Mouse (Mus musculus): ENCODE results near the gene Ace3. TPM values are rescaled to one million over a fixed set of nuclear protein-coding genes. Genes with fewer than 3 reads are reported as not detected.
"Not testable (repeated sequence)": the region's sequence is repeated elsewhere in the genome, so short reads cannot be mapped to it uniquely, and the experiment has no call there.

Gene Ace3
- total and polyA plus RNA-seq, 2 experiments, result not detected

- no peak overlapping the region for H3K4me3 ChIP-seq (ENCODE audit: insufficient read depth, low read depth, low read length)
- peaks cover 24% of the 10 kb centered on the region for H3K27me3 ChIP-seq (ENCODE audit: control insufficient read depth, insufficient read depth, low read length)
- no peak for TF ChIP-seq CTCF (IDR thresholded peaks at IDR 0.05; ENCODE audit: low read depth, low read length)
- no peak for TF ChIP-seq POLR2A (IDR thresholded peaks at IDR 0.05; ENCODE audit: extremely low read depth, insufficient read depth, low read length)
Measured at GRCm38 (mm10) chr11:106020051-106020763, 25.7 kb downstream of the Ace3 start.

GRCm38 (mm10) chr11:106025774-106026173 is 31.3 kb downstream of the Ace3 start:
- Histone ChIP-seq H3K79me2 (ENCODE audit: control insufficient read depth, insufficient read depth, low read length) (no peaks in the 10 kb centered on the region), H3K9ac (ENCODE audit: low read depth, low read length) (no peak overlapping the region), H3K36me3 (ENCODE audit: control insufficient read depth, insufficient read depth, low read length) (no peaks in the 10 kb centered on the region), H3K4me1 (ENCODE audit: control insufficient read depth, insufficient read depth, low read length) (no peaks in the 10 kb centered on the region), H3K27ac (replicated peaks; ENCODE audit: insufficient read depth, low read depth, low read length) (no peak overlapping the region), H3K27me3 (ENCODE audit: control insufficient read depth, insufficient read depth, low read length) (peaks cover 8% of the 10 kb centered on the region), H3K4me3 (ENCODE audit: insufficient read depth, low read depth, low read length) (no peak overlapping the region)
- TF ChIP-seq POLR2A (IDR thresholded peaks at IDR 0.05; ENCODE audit: extremely low read depth, insufficient read depth, low read length) (no peak), CTCF (IDR thresholded peaks at IDR 0.05; ENCODE audit: low read depth, low read length) (no peak)
- WGBS, result 69% methylated on average over 3 of the region's 3 CpGs
- DNase-seq (ENCODE audit: extremely low read depth, low read depth, low spot score), result no peak

More at GRCm38 (mm10) chr11:106020051-106020763, 25.7 kb downstream of the Ace3 start:
- no peaks in the 10 kb centered on the region for H3K4me1 ChIP-seq (ENCODE audit: control insufficient read depth, insufficient read depth, low read length)
- WGBS, result 4% methylated on average over 50 of the region's 50 CpGs
- no peak for DNase-seq (ENCODE audit: extremely low read depth, low read depth, low spot score)
- no peak overlapping the region for H3K9ac ChIP-seq (ENCODE audit: low read depth, low read length)
- no peaks in the 10 kb centered on the region for H3K36me3 ChIP-seq (ENCODE audit: control insufficient read depth, insufficient read depth, low read length)
- H3K79me2 ChIP-seq (ENCODE audit: control insufficient read depth, insufficient read depth, low read length), result no peaks in the 10 kb centered on the region
- no peak overlapping the region for H3K27ac ChIP-seq (replicated peaks; ENCODE audit: insufficient read depth, low read depth, low read length)

GRCm38 (mm10) chr11:106026465-106027151 is 32.1 kb downstream of the Ace3 start:
- TF ChIP-seq POLR2A (IDR thresholded peaks at IDR 0.05; ENCODE audit: extremely low read depth, insufficient read depth, low read length), result no peak
- peak; percentile 84 for TF ChIP-seq CTCF (IDR thresholded peaks at IDR 0.05; ENCODE audit: low read depth, low read length)
- H3K9ac ChIP-seq (ENCODE audit: low read depth, low read length), result no peak overlapping the region
- H3K4me3 ChIP-seq (ENCODE audit: insufficient read depth, low read depth, low read length), result no peak overlapping the region
- H3K4me1 ChIP-seq (ENCODE audit: control insufficient read depth, insufficient read depth, low read length), result no peaks in the 10 kb centered on the region
- peak; percentile 24 for DNase-seq (ENCODE audit: extremely low read depth, low read depth, low spot score)
- no peaks in the 10 kb centered on the region for H3K36me3 ChIP-seq (ENCODE audit: control insufficient read depth, insufficient read depth, low read length)
- peaks cover 4% of the 10 kb centered on the region; the same call in 1 of the 2 replicates for H3K27me3 ChIP-seq (ENCODE audit: control insufficient read depth, insufficient read depth, low read length)
- WGBS, result 28% methylated on average over 11 of the region's 11 CpGs
- no peak overlapping the region for H3K27ac ChIP-seq (replicated peaks; ENCODE audit: insufficient read depth, low read depth, low read length)
- H3K79me2 ChIP-seq (ENCODE audit: control insufficient read depth, insufficient read depth, low read length), result no peaks in the 10 kb centered on the region

GRCm38 (mm10) chr11:106027607-106028006 is 33.1 kb downstream of the Ace3 start:
- no peaks in the 10 kb centered on the region for H3K4me1 ChIP-seq (ENCODE audit: control insufficient read depth, insufficient read depth, low read length)
- no peak overlapping the region for H3K27ac ChIP-seq (replicated peaks; ENCODE audit: insufficient read depth, low read depth, low read length)
- no peak for TF ChIP-seq POLR2A (IDR thresholded peaks at IDR 0.05; ENCODE audit: extremely low read depth, insufficient read depth, low read length)
- TF ChIP-seq CTCF (IDR thresholded peaks at IDR 0.05; ENCODE audit: low read depth, low read length), result no peak
- 90% methylated on average over 5 of the region's 5 CpGs for WGBS
- H3K4me3 ChIP-seq (ENCODE audit: insufficient read depth, low read depth, low read length), result no peak overlapping the region
- no peaks in the 10 kb centered on the region for H3K36me3 ChIP-seq (ENCODE audit: control insufficient read depth, insufficient read depth, low read length)
- H3K27me3 ChIP-seq (ENCODE audit: control insufficient read depth, insufficient read depth, low read length), result peaks cover 4% of the 10 kb centered on the region; the same call in 1 of the 2 replicates
- H3K9ac ChIP-seq (ENCODE audit: low read depth, low read length), result no peak overlapping the region
- no peak for DNase-seq (ENCODE audit: extremely low read depth, low read depth, low spot score)
- H3K79me2 ChIP-seq (ENCODE audit: control insufficient read depth, insufficient read depth, low read length), result no peaks in the 10 kb centered on the region

GRCm38 (mm10) chr11:106032074-106032473 is 37.6 kb downstream of the Ace3 start:
- peak overlapping the region; percentile 47 for H3K4me3 ChIP-seq (ENCODE audit: insufficient read depth, low read depth, low read length)
- H3K79me2 ChIP-seq (ENCODE audit: control insufficient read depth, insufficient read depth, low read length); H3K27ac ChIP-seq (replicated peaks; ENCODE audit: insufficient read depth, low read depth, low read length); H3K36me3 ChIP-seq (ENCODE audit: control insufficient read depth, insufficient read depth, low read length); H3K4me1 ChIP-seq (ENCODE audit: control insufficient read depth, insufficient read depth, low read length); H3K27me3 ChIP-seq (ENCODE audit: control insufficient read depth, insufficient read depth, low read length); DNase-seq (ENCODE audit: extremely low read depth, low read depth, low spot score); H3K9ac ChIP-seq (ENCODE audit: low read depth, low read length): not testable (repeated sequence)
- 23% methylated on average over 12 of the region's 25 CpGs for WGBS

- Histone ChIP-seq H3K4me3 (ENCODE audit: insufficient read depth, low read depth, low read length) (no peak overlapping the region), H3K36me3 (ENCODE audit: control insufficient read depth, insufficient read depth, low read length) (no peaks in the 10 kb centered on the region), H3K79me2 (ENCODE audit: control insufficient read depth, insufficient read depth, low read length) (peaks cover 12% of the 10 kb centered on the region), H3K9ac (ENCODE audit: low read depth, low read length) (peak overlapping the region; percentile 39; the same call in 1 of the 2 replicates), H3K4me1 (ENCODE audit: control insufficient read depth, insufficient read depth, low read length) (peaks cover 4% of the 10 kb centered on the region; the same call in 1 of the 2 replicates), H3K27me3 (ENCODE audit: control insufficient read depth, insufficient read depth, low read length) (no peaks in the 10 kb centered on the region), H3K27ac (replicated peaks; ENCODE audit: insufficient read depth, low read depth, low read length) (peak overlapping the region; percentile 41)
- 34% methylated on average over 11 of the region's 11 CpGs for WGBS
- no peak for DNase-seq (ENCODE audit: extremely low read depth, low read depth, low spot score)
- no peak for TF ChIP-seq CTCF (IDR thresholded peaks at IDR 0.05; ENCODE audit: low read depth, low read length)
Measured at GRCm38 (mm10) chr11:106033491-106033919, 39.0 kb downstream of the Ace3 start.

All from liver, adult 2 months (tissue).